Mouse (Mus musculus): ENCODE measurements around the gene Cse1l.

Gene Cse1l

GRCm38 (mm10) chr2:166976356-166976755 is 70.5 kb downstream of the Cse1l start:
- DNase-seq (ENCODE audit: low read depth): no peak

GRCm38 (mm10) chr2:166977490-166977889 is 71.7 kb downstream of the Cse1l start:
- no peak for DNase-seq (ENCODE audit: low read depth)

GRCm38 (mm10) chr2:166980161-166980560 is 74.3 kb downstream of the Cse1l start:
- no peak for DNase-seq (ENCODE audit: low read depth)

GRCm38 (mm10) chr2:166983351-166983894 is 77.6 kb downstream of the Cse1l start:
- no peak for DNase-seq (ENCODE audit: low read depth)

GRCm38 (mm10) chr2:166990861-166991260 is 85.0 kb downstream of the Cse1l start:
- no peak for DNase-seq (ENCODE audit: low read depth)

GRCm38 (mm10) chr2:166991945-166992344 is 86.1 kb downstream of the Cse1l start:
- DNase-seq (ENCODE audit: low read depth): no peak

GRCm38 (mm10) chr2:166995021-166995795 is 89.4 kb downstream of the Cse1l start:
- DNase-seq (ENCODE audit: low read depth): peak; percentile 55
